Comparison of ENCODE assay signal across 13 mouse cellular contexts in the genomic region with DNA sequence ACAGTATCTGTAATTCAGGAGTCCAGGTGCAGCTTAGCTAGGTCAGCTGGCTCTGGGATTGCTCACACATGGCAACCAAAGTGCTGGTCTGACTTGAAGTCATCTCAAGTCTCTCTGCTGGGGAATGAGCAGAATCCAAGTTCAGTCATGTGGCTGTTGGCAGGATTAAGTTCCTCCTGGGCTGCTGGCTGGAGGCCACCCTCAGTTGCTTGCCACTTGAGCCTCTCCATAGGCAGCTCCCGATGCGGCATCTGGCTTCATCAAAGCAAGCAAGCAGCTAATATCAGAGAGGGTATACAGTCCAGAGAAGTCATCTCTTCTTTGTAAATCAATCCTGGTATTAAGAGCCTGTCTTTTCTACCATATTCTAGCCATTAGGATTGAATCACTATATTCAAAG.
DNase-seq lines count a peak whose midpoint lies in the region; ATAC-seq lines count a peak whose summit lies in the region.
"Had no signal": no experiment of that assay in that cellular context is flagged by ENCODE, and none has a peak within 500 bp of the region (broad histone marks: within the 10 kb centered on the region; RNA-seq: fewer than 3 reads in every experiment).

No protein-coding gene starts in this region.

- intact Hi-C loops in gastrocnemius, postnatal 36 days (cut with DNase I): no loop called here

- ATAC-seq in cerebellum, adult (ENCODE audit: insufficient number of reproducible peaks, low FRiP score, low TSS enrichment): no peak
- ATAC-seq: lung, postnatal 0 days; Patski had no signal

- peak; percentile 2 for DNase-seq in cerebellum, adult 11 months
- DNase-seq in layer of hippocampus, adult 9-11 months: peak; percentile 7
- DNase-seq in layer of hippocampus, postnatal 25 days (ENCODE audit: extremely low spot score in 1 of 2, low spot score in 1 of 2): no peak
- peak; percentile 85 to 90 for DNase-seq in cerebellum, postnatal 14 days
- DNase-seq in gastrocnemius, postnatal 36 days: peak; percentile 35 to 44
- DNase-seq in urinary bladder, postnatal 4 days (ENCODE audit: low spot score in 2 of 2): no peak
- no peak for DNase-seq in frontal cortex, postnatal 25 days (ENCODE audit: low spot score in 2 of 2)
- DNase-seq: kidney, postnatal 10 days; retina, postnatal 1 day; thymus, postnatal 4 days had no signal

Comparison
In these comparisons a context has a peak if more than half of its experiments do, and no peak if none do; other contexts are left out.
1. DNase-seq: peak in cerebellum, adult 11 months (single experiment), layer of hippocampus, adult 9-11 months (single experiment), cerebellum, postnatal 14 days (2 of 2) and gastrocnemius, postnatal 36 days (2 of 2); none in layer of hippocampus, postnatal 25 days (0 of 2), urinary bladder, postnatal 4 days (0 of 2) and frontal cortex, postnatal 25 days (0 of 2).